Mouse (Mus musculus): ENCODE measurements around the gene Gvin1. TPM values are rescaled to one million over a fixed set of nuclear protein-coding genes. Genes with fewer than 3 reads are reported as not detected.
"Not testable (repeated sequence)": the region's sequence is repeated elsewhere in the genome, so short reads cannot be mapped to it uniquely, and the experiment has no call there.

The Gvin1 gene
- 1 to 10 TPM in 2 of 4 experiments, under 1 TPM in 2; 0.22 to 5.9 (median 2.0) TPM for total RNA-seq (2022)

GRCm38 (mm10) chr7:106215177-106215576 is at the start of gene Gvin1:
Gene Gvin1 (minus strand): TSS chr7:106215326.
- DNase-seq (ENCODE audit: low spot score in 2 of 2), result not testable (repeated sequence)

- no peak for DNase-seq (ENCODE audit: low spot score in 2 of 2)
Measured at GRCm38 (mm10) chr7:106251844-106252517, 36.9 kb upstream of the Gvin1 start.

GRCm38 (mm10) chr7:106248922-106249321 is 33.8 kb upstream of the Gvin1 start:
- DNase-seq (ENCODE audit: low spot score in 2 of 2), result no peak

- no peak for DNase-seq (ENCODE audit: low spot score in 2 of 2)
Measured at GRCm38 (mm10) chr7:106248245-106248644, 33.1 kb upstream of the Gvin1 start.

- no peak for DNase-seq (ENCODE audit: low spot score in 2 of 2)
Measured at GRCm38 (mm10) chr7:106245601-106246000, 30.5 kb upstream of the Gvin1 start.

GRCm38 (mm10) chr7:106240484-106241275 is 25.6 kb upstream of the Gvin1 start:
- DNase-seq (ENCODE audit: low spot score in 2 of 2), result not testable (repeated sequence)

- DNase-seq (ENCODE audit: low spot score in 2 of 2), result no peak
Measured at GRCm38 (mm10) chr7:106237192-106237465, 22.0 kb upstream of the Gvin1 start.

- DNase-seq (ENCODE audit: low spot score in 2 of 2), result no peak
Measured at GRCm38 (mm10) chr7:106236327-106237191, 21.4 kb upstream of the Gvin1 start.

- no peak for DNase-seq (ENCODE audit: low spot score in 2 of 2)
Measured at GRCm38 (mm10) chr7:106235596-106235995, 20.5 kb upstream of the Gvin1 start.

GRCm38 (mm10) chr7:106215910-106216309 is 784 bp upstream of the Gvin1 start:
- DNase-seq (ENCODE audit: low spot score in 2 of 2), result not testable (repeated sequence)

GRCm38 (mm10) chr7:106213770-106214169 is 1.4 kb downstream of the Gvin1 start:
- DNase-seq (ENCODE audit: low spot score in 2 of 2), result not testable (repeated sequence)

- not testable (repeated sequence) for DNase-seq (ENCODE audit: low spot score in 2 of 2)
Measured at GRCm38 (mm10) chr7:106206630-106207029, 8.5 kb downstream of the Gvin1 start.

GRCm38 (mm10) chr7:106177065-106177464 is 38.1 kb downstream of the Gvin1 start:
- DNase-seq (ENCODE audit: low spot score in 2 of 2), result not testable (repeated sequence)

- DNase-seq (ENCODE audit: low spot score in 2 of 2), result not testable (repeated sequence)
Measured at GRCm38 (mm10) chr7:106145013-106145754, 69.9 kb downstream of the Gvin1 start.

GRCm38 (mm10) chr7:106141128-106141895 is 73.8 kb downstream of the Gvin1 start:
- not testable (repeated sequence) for DNase-seq (ENCODE audit: low spot score in 2 of 2)

- not testable (repeated sequence) for DNase-seq (ENCODE audit: low spot score in 2 of 2)
Measured at GRCm38 (mm10) chr7:106117090-106117948, 97.8 kb downstream of the Gvin1 start.

All from layer of hippocampus, adult 8-10 months (tissue).